18 mouse cellular contexts compared by ENCODE assay signal in the genomic region with DNA sequence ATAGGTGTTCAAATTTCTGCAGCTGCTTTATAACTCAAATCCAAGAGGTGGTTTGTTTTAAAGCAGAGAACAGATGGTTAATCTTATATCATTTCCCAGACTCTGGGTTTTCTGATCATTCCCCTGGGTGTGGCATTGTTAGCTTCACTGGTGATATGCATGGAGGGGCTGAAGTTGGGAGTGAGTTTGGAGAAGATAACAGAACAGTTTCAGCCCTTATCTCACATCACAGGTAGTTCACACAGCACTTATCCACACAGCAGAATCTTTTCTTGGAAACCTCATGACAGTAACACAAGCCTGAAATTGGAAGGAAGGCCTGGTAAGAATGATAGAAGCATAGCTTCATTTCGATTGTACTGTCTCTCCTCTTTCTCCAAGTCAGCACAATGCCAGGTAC.
"Had no signal": no experiment of that assay in that cellular context is flagged by ENCODE, and none has a peak within 500 bp of the region (broad histone marks: within the 10 kb centered on the region; RNA-seq: fewer than 3 reads in every experiment).

No protein-coding gene starts in this region.

- H3K9ac ChIP-seq: intestine, embryonic 15.5 days; kidney, embryonic 15.5 days; lung, embryonic 15.5 days; midbrain, embryonic 12.5 days; midbrain, embryonic 15.5 days; neural tube, embryonic 12.5 days; neural tube, embryonic 15.5 days had no signal

- ATAC-seq: intestine, embryonic 15.5 days; midbrain, embryonic 15.5 days had no signal

- H3K9me3 ChIP-seq: intestine, embryonic 15.5 days; kidney, embryonic 15.5 days; lung, embryonic 15.5 days; midbrain, embryonic 12.5 days; midbrain, embryonic 15.5 days; neural tube, embryonic 12.5 days; neural tube, embryonic 15.5 days had no signal

- H3K27me3 ChIP-seq: intestine, embryonic 15.5 days; kidney, embryonic 15.5 days; lung, embryonic 15.5 days; midbrain, embryonic 12.5 days; midbrain, embryonic 15.5 days; neural tube, embryonic 12.5 days; neural tube, embryonic 15.5 days had no signal

- H3K4me1 ChIP-seq: intestine, embryonic 15.5 days; kidney, embryonic 15.5 days; lung, embryonic 15.5 days; midbrain, embryonic 12.5 days; midbrain, embryonic 15.5 days; neural tube, embryonic 12.5 days; neural tube, embryonic 15.5 days had no signal

- H3K4me2 ChIP-seq: intestine, embryonic 15.5 days; kidney, embryonic 15.5 days; lung, embryonic 15.5 days; midbrain, embryonic 12.5 days; midbrain, embryonic 15.5 days; neural tube, embryonic 12.5 days; neural tube, embryonic 15.5 days had no signal

- H3K4me3 ChIP-seq: intestine, embryonic 15.5 days; kidney, embryonic 15.5 days; lung, embryonic 15.5 days; midbrain, embryonic 12.5 days; midbrain, embryonic 15.5 days; neural tube, embryonic 12.5 days; neural tube, embryonic 15.5 days had no signal

- DNase-seq: kidney, adult 11 months; kidney, adult 8-10 months; kidney, postnatal 10 days; kidney, postnatal 4 days; lung, adult 18-20 months; lung, postnatal 10 days; lung, postnatal 36 days; right cerebral cortex, adult 18-20 months; right cerebral cortex, postnatal 14 days; thymus, adult 18-20 months; thymus, postnatal 36 days had no signal

- H3K36me3 ChIP-seq: intestine, embryonic 15.5 days; kidney, embryonic 15.5 days; lung, embryonic 15.5 days; midbrain, embryonic 12.5 days; midbrain, embryonic 15.5 days; neural tube, embryonic 12.5 days; neural tube, embryonic 15.5 days had no signal

- H3K27ac ChIP-seq: intestine, embryonic 15.5 days; kidney, embryonic 15.5 days; lung, embryonic 15.5 days; midbrain, embryonic 12.5 days; midbrain, embryonic 15.5 days; neural tube, embryonic 12.5 days; neural tube, embryonic 15.5 days had no signal
